Mouse (Mus musculus): ENCODE results near the gene Gm9857.

DNA sequence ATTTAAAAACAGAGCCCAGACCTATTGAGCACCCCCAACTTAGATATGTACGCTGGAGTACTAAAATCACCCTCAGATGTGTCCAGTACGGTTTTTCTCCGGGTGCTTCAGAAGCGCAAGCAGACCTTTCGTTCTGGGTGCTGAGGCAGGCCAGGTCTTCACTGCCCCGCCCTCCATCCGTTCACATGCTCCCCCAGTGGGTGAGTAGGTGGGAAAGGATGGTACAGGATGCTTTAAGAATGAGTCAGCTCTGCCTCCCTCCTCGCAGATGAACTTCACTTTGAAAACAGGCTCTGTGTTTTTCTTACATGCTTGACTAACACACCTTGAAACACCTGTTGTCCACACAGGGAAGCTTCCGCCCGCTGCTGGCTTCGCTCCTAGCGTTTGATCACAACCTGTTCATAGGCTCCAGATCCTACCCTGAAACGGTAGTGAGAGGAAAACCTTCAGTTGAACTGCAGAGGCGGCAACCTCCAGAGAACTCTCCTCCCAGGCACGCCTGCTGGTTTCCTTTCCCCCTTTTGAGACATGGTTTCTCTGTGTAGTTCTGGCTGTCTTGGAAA lies 34.8 kb upstream of the Gm9857 start:
- no peak for TF ChIP-seq POLR2A (IDR thresholded peaks at IDR 0.05; ENCODE audit: insufficient read depth, low read depth, low read length)
- no peak for TF ChIP-seq CTCF (IDR thresholded peaks at IDR 0.05)

All from heart, adult 2 months (tissue).